In genomic region chr15:82146770-82147610, GRCm38 (mm10) we compare ENCODE assay signal across 8 mouse cellular contexts. TPM values are rescaled to one million over a fixed set of nuclear protein-coding genes. Genes with fewer than 3 reads are reported as not detected.
A peak's percentile ranks its signal among the peaks of the same experiment; 100 is the strongest.
DNase-seq lines count a peak whose midpoint lies in the region; ATAC-seq lines count a peak whose summit lies in the region.

Gene Srebf2, plus strand, starts transcription at chr15:82147181.

- 0 out of 2 replicates have a peak, but pooled peaks cover 4% of the 10 kb centered on the region for H3K36me3 ChIP-seq in intestine, embryonic 14.5 days (ENCODE audit: control insufficient read depth, insufficient read depth, low read length)

- H3K4me3 ChIP-seq in intestine, embryonic 14.5 days (ENCODE audit: low read depth, low read length) = peak within 1 kb of the TSS; percentile 86

- H3K27ac ChIP-seq in intestine, embryonic 14.5 days (ENCODE audit: low read depth) = peak within 1 kb of the TSS; percentile 94

- H3K9me3 ChIP-seq in intestine, embryonic 14.5 days (ENCODE audit: control insufficient read depth, low read length) = no peaks in the 10 kb centered on the region

- ATAC-seq in intestine, embryonic 14.5 days (replicated peaks; ENCODE audit: low FRiP score, low TSS enrichment, low read depth) = peak; percentile 98

- peaks cover 30% of the 10 kb centered on the region for H3K4me1 ChIP-seq in intestine, embryonic 14.5 days (replicated peaks; ENCODE audit: control insufficient read depth, insufficient read depth, low read length)

- peak within 1 kb of the TSS; percentile 89 for H3K9ac ChIP-seq in intestine, embryonic 14.5 days (ENCODE audit: low read length)

- peak within 1 kb of the TSS; percentile 85 for H3K4me2 ChIP-seq in intestine, embryonic 14.5 days (ENCODE audit: low read length)

- intact Hi-C loops in left cerebral cortex, postnatal 14 days (cut with DNase I) = no loop called here

- no peaks in the 10 kb centered on the region for H3K27me3 ChIP-seq in intestine, embryonic 14.5 days (replicated peaks; ENCODE audit: control insufficient read depth, insufficient read depth, low read length)

- peak; percentile 95 to 96 for DNase-seq in adrenal gland, adult 18-20 months (ENCODE audit: low spot score in 2 of 2)
- peak; percentile 100 for DNase-seq in embryo, embryonic 11 days
- DNase-seq in gastrocnemius, postnatal 25 days = peak; percentile 99
- peak; percentile 98 for DNase-seq in intestine, embryonic 14.5 days (ENCODE audit: low spot score)
- DNase-seq in left cerebral cortex, postnatal 14 days (ENCODE audit: low spot score in 2 of 2) = peak; percentile 99
- peak; percentile 100 for DNase-seq in mesoderm, embryonic 11.5 days (ENCODE audit: low read depth, low spot score)
- DNase-seq in right cerebral cortex, postnatal 36 days (ENCODE audit: low spot score in 2 of 2) = peak; percentile 99 to 100
- peak; percentile 100 for DNase-seq in yolk sac, embryonic 10.5 days (ENCODE audit: low spot score)

- under 1% methylated on average over 71 of the region's 79 CpGs for WGBS in intestine, embryonic 14.5 days

RNA-seq across cellular contexts. Expression of gene Srebf2, which starts in this region (rescaled TPM):
- 100 to 1,000 TPM in 1 of 2 experiments, 10 to 100 TPM in 1; 79.3 to 109 TPM for total RNA-seq in adrenal gland, adult 18-20 months (2021)
- 10 to 100 TPM; 12.1 to 14.1 TPM for total RNA-seq in gastrocnemius, postnatal 25 days (2021)
- 136 and 144 TPM in 2 replicates for polyA plus RNA-seq in intestine, embryonic 14.5 days (2014; fragmentation: Nextera tagmentation; extraction: Ambion mirVana)
- total RNA-seq in left cerebral cortex, postnatal 14 days (2021) = 100 to 1,000 TPM; 173 to 195 TPM

Comparison
In these comparisons a context has a peak if more than half of its experiments do, and no peak if none do; other contexts are left out.
1. Peak in every context shown above with its lines: DNase-seq, ATAC-seq, H3K4me3 ChIP-seq and H3K27ac ChIP-seq.
2. RNA of gene Srebf2 (total RNA-seq): 173 to 195 TPM in left cerebral cortex, postnatal 14 days and 79.3 to 109 TPM in adrenal gland, adult 18-20 months; 12.1 to 14.1 TPM in gastrocnemius, postnatal 25 days; every median in the first group is over 4 times any median in the second.